Mouse (Mus musculus): ENCODE results near the gene Rex2.
"Not testable (repeated sequence)": the region's sequence is repeated elsewhere in the genome, so short reads cannot be mapped to it uniquely, and the experiment has no call there.

Rex2 gene

DNA sequence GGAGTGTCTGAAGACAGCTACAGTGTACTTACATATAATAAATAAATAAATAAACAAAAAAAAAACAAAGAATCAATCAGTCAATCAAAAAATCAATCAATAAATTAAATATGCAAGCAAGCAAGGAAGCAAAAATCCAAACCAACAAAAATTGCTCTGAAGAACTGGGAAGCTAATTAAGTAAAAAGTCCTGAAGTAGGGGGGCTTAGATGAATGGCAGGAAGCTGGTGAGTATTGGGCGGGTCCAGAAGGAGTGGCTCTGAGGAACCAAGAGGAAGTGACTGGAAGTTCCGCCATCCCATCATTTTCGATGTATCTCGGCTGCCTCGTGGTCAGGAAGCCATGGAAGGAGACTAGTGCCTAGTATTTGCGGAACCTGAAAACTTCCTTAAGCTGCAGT lies at the start of gene Rex2:
Gene Rex2, plus strand, starts transcription at position 301 of the 400 bp plus-strand sequence.
- DNase-seq, result not testable (repeated sequence)

DNA sequence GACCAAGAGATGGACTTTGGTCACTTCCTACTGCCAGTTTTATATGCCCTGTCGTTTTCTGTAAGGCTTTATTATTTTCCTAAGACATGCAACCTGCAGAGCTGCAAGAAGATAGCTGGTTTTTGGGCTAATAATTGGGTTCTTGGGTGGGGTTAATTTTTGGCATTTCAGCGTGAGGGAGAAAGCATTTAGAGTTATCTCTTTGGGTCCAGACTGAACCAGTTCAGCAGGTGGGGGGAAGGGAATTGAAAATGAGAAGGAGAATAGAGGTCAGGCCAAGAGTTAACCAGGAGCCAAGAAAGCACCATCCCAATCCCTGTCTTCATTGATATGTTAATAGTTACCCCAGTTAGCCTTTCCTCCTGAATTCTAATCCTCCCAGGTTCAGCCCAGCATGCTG lies 45.1 kb upstream of the Rex2 start:
- DNase-seq, result not testable (repeated sequence)

DNA sequence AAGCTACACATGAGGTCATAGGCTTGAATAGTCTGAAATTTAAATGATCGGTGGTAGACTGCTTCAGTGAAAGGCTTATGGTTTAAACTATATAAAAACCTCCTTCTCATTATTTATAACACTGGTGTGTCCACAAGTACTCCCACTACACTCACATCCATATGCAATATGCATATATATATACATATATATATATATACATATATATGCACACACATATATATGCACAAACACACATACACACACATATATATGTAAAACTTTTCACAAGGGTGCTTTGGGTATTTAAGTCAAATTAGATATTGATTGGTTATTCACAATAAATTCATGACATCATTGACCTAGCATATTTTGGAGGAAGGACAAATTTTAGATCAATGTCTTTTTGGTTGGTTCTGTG lies 3.2 kb upstream of the Rex2 start:
- not testable (repeated sequence) for DNase-seq

DNA sequence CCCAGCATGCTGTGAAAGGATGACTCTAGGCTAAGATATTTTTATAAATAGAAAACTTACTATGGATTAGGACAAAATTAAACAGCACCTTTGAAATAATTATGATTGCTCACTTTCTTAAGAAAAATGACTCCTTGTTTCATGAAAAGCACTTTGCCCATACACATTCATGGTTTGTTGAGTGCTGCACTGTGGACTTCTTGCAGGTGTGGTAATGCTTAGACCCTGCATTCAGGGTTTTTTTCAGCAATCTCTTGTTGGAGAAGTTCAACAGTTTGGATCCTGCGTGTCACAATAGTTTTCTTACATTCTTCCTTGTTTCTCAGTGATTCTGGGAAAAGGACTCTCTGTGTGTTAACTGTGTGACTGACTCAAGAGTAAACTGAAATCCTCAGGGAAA lies 4.7 kb downstream of the Rex2 start:
- DNase-seq, result peak; percentile 8

DNA sequence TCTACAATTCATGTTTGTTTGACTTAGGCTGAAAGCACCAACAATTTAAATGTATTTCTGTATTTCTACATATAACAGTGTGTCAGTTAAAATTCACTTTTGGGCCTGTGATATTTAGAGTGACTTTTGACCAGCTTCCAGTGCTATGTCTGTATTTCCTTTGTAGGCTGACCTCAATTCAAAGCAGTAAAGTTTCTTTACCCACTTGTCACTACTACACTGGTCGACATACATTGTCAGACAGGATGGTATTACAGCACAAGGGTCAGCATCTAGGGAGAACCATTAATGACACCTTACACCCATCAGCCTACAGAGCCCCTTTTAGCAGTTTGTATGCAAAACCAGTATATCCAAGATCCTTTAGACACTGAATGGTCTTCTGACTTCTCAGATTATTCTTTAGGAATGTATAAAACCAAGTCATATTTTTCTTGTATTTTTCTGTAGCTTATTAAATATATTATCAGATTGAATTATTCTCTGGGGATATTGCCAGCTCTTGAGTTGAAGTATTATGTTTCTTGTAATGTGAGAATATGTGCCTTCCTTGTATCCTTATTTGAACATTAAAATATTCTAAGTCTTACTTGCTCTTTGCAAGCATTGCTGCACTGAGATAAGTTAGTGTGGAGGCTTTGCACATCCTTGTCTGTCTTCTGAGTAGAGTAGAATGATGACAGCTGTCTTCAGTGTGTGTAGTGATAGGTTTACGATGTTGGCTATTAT lies 9.8 kb downstream of the Rex2 start:
- not testable (repeated sequence) for DNase-seq

DNA sequence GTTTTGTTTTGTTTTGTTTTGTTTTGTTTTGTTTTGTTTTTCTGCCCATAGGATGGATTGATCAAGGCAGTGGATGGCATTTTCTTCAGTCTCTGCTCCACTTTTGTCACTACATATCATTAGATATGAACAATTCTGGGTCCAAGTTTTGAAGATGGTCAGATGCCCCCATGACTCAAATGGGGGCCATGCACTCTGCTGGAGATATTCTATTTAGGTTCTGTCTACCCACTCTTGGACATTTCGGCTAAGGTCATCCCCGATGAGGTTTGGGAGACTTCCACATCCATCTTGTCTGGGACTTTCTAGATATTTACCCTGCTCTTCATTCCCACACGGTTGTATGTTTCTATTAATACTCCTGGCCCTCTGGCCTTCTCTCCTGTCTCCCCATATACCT lies 42.1 kb downstream of the Rex2 start:
- DNase-seq, result not testable (repeated sequence)

DNA sequence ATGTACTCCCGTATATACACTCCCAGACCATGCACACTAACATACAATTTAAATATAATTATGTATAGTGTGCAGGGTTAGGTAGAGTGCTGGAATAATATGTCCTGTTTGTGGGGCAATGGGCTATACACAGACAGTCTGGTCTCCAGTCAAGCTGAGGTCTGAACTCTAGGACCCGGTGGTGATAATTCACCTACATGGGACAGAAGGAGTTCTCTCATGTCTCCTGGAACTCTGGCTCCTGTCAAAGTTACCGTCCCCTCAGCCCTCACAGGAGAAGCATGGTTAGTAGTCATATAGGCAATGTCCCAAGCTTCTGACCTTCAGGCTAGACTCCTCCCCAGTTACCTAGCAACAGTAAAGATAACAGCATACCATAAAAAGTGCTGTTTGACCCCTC lies 44.2 kb downstream of the Rex2 start:
- not testable (repeated sequence) for DNase-seq

DNA sequence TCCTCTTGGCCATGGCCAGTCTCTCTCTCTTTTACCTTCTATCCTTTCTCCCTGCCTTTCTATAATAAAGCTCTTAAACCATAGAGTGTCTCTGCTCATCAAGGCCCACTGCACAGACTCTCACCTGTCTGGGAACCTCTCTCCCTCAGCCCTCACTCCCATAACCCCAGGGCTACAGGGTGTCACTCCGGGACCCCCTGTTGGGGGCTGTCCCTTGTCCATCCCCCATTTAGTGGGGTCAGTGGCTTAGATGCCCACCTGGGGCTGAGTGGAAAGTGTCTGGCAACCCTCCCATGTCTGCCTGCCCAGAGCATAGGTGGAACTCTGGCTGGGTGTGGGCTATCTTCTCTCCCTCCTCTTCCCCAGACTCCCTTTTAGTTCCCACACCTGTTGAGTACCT lies 44.7 kb downstream of the Rex2 start:
- not testable (repeated sequence) for DNase-seq

DNA sequence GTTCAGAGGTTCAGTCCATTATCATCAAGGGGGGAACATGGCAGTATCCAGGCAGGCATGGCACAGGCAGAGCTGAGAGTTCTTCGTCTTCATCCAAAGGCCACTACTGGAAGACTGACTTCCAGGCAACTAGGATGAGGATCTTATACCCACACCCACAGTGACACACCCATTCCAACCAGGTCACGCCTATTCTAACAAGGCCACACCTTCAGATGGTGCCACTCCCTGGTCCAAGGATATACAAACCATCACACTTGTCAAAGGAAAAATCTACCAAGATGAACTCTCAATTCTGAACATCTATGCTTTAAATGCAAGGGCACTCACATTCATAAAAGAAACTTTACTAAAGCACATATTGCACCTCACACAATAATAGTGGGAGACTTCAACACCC lies 74.0 kb downstream of the Rex2 start:
- DNase-seq, result not testable (repeated sequence)

DNA sequence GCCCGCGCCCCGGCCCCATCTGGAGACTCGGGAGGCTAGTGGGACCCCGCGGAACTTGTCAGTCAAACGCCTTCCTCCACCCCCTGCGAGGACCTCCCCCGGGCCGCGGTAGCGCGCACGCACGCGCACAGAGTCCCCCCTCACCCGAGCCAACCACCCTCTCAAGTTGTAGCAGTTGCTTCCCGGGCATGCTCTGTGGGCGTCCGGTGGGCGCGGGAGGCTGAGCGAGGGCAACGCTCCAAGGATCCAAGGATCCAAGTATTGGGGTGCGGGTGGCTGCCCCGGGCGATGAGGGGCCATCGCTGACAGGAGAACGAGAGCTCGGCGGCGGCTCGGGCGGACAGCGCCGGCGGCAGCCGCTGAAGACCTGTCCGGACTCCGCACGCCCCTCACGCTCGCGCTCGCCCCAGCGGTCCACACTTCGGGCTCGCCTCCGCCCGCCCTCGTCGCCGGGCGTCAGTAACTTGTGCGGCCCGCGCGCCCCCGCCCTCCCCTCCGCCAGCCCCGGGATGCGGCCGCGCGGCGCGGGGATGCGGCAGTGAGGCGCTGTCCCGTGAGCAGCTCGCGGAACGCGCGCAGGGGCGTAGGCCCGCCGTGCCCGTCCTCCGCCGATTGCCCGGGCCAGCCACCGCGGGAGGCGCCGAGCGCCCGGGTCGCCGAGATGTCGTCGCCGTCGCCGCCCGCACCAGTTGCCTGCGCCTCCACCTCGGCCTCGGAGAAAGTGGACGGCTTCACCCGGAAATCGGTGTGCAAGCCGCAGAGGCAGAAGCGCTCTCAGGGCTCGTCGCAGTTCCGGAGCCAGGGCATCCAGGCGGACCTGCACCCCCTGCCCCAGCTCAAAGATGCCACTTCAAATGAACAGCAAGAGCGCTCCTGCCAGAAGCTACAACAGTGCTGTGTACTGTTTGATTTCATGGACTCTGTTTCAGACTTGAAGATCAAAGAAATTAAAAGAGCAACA lies 80.3 kb downstream of the Rex2 start:
- DNase-seq, result not testable (repeated sequence)

DNA sequence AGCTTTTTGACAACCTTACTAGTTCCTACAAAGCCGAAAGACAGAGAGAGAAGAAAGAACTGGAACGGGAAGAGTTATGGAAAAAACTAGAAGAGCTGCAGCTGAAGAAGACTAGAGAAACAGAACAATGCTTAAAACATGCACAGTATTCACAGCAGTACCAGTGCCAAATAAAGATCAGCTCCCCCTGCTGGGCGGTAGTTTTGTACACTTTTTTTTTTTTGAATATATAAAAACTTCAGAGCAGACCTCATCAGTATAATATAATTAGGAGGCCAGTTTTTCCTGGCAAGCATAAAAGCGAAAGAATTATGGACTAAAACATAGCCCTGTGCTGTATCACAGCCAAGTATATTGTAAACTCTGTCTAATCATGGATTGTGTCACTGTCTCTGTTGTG lies 82.2 kb downstream of the Rex2 start:
- not testable (repeated sequence) for DNase-seq
